Mouse (Mus musculus): ENCODE measurements at regions not wholly inside any gene's neighbourhood (a gene's known extent, or its start where the extent isn't known, plus 50 kb on each side); places are given as distances from the start of the nearest gene placed in this dataset.
"Not testable (repeated sequence)": the region's sequence is repeated elsewhere in the genome, so short reads cannot be mapped to it uniquely, and the experiment has no call there.

DNA sequence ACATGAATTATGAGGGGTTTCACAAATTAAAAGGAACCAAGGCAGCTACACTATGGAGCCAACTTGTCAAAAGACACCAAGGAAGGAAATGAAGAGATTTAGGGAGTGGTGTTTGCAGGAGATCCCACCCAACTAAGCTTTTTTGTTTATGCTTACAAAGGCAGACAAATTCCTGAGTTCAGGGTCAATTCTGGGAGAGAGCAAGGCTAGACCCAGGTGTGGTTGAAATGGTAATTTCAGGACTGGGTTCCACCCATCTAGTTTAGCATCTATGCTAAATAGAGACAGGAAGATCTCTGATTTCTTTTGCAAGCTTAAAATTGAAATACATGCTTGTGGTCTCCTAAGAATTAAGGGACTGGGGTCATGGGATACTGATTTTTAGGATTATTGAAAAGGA lies 286.0 kb upstream of the Pcdh17 start:
- H3K9ac ChIP-seq (ENCODE audit: low read depth, low read length), result no peak overlapping the region
- H3K4me2 ChIP-seq (replicated peaks; ENCODE audit: low read depth, low read length), result no peak overlapping the region
- H3K4me3 ChIP-seq (ENCODE audit: low read depth, low read length), result no peak overlapping the region
- DNase-seq (ENCODE audit: low spot score) (no peak), ATAC-seq (ENCODE audit: low FRiP score) (no peak)
- H3K36me3 ChIP-seq (ENCODE audit: control insufficient read depth, insufficient read depth, low read length), result no peaks in the 10 kb centered on the region
- no peaks in the 10 kb centered on the region for H3K27me3 ChIP-seq (ENCODE audit: control insufficient read depth, insufficient read depth, low read length)
- H3K9me3 ChIP-seq (ENCODE audit: control insufficient read depth, low read length), result no peaks in the 10 kb centered on the region
- no peak overlapping the region for H3K27ac ChIP-seq (ENCODE audit: low read depth, low read length)
- no peaks in the 10 kb centered on the region for H3K4me1 ChIP-seq (replicated peaks; ENCODE audit: control insufficient read depth, insufficient read depth, low read length)

DNA sequence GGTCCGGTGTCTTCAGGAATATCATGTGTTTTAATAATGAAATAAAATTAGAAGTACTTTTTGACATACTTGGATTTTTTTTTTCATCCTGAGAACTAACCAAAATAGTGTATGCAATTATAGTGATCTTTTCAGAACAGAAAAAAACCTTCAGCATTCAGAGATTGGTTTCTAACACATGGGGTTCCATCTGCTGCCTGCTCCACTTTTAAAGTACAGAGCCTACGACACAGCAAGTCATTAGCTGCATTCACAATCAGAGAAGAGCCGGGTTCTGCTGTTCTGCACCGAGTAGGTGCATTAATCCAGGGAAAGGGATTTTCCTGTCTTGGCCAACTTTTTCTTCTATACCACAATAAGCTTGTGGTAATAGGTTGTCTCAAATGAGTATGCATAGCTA lies 267.9 kb upstream of the Pcdh17 start:
- ATAC-seq (ENCODE audit: low FRiP score), result no peak
- H3K36me3 ChIP-seq (ENCODE audit: control insufficient read depth, insufficient read depth, low read length), result no peaks in the 10 kb centered on the region
- WGBS, result 84% methylated on average over 4 of the region's 4 CpGs
- no peak overlapping the region for H3K4me3 ChIP-seq (ENCODE audit: low read depth, low read length)
- no peak overlapping the region for H3K9ac ChIP-seq (ENCODE audit: low read depth, low read length)
- no peak overlapping the region for H3K4me2 ChIP-seq (replicated peaks; ENCODE audit: low read depth, low read length)
- H3K27ac ChIP-seq (ENCODE audit: low read depth, low read length), result no peak overlapping the region
- H3K9me3 ChIP-seq (ENCODE audit: control insufficient read depth, low read length), result no peaks in the 10 kb centered on the region
- H3K4me1 ChIP-seq (replicated peaks; ENCODE audit: control insufficient read depth, insufficient read depth, low read length), result no peaks in the 10 kb centered on the region
- DNase-seq (ENCODE audit: low spot score), result no peak
- H3K27me3 ChIP-seq (ENCODE audit: control insufficient read depth, insufficient read depth, low read length), result no peaks in the 10 kb centered on the region

DNA sequence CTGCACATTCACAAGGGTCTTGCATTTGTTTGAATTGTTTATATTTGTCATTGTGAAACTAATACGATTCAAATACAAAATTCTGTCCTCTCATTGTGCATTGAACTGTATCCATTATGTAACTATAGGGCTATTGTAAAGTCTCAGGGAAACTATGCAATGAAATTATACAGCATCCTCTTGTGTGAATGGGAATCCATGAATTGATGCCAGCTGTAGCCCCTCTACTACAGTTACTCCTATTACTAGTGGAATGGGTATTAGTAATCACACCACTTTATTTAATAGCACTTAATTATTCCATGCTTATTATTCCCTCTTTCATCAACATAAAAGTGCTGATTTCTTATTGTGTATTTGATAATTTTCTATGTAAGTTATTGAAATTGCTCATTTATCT lies 232.4 kb upstream of the Pcdh17 start:
- no peak overlapping the region for H3K4me3 ChIP-seq (ENCODE audit: low read depth, low read length)
- H3K27me3 ChIP-seq (ENCODE audit: control insufficient read depth, insufficient read depth, low read length), result no peaks in the 10 kb centered on the region
- no peak overlapping the region for H3K4me2 ChIP-seq (replicated peaks; ENCODE audit: low read depth, low read length)
- H3K27ac ChIP-seq (ENCODE audit: low read depth, low read length), result no peak overlapping the region
- no peaks in the 10 kb centered on the region for H3K4me1 ChIP-seq (replicated peaks; ENCODE audit: control insufficient read depth, insufficient read depth, low read length)
- no peaks in the 10 kb centered on the region for H3K36me3 ChIP-seq (ENCODE audit: control insufficient read depth, insufficient read depth, low read length)
- H3K9me3 ChIP-seq (ENCODE audit: control insufficient read depth, low read length), result no peaks in the 10 kb centered on the region
- 88% methylated on average over 1 of the region's 1 CpGs for WGBS
- no peak for DNase-seq (ENCODE audit: low spot score)
- ATAC-seq (ENCODE audit: low FRiP score), result 0 out of 2 replicates have a peak, but pooled peaks have one; percentile 35
- H3K9ac ChIP-seq (ENCODE audit: low read depth, low read length), result no peak overlapping the region

DNA sequence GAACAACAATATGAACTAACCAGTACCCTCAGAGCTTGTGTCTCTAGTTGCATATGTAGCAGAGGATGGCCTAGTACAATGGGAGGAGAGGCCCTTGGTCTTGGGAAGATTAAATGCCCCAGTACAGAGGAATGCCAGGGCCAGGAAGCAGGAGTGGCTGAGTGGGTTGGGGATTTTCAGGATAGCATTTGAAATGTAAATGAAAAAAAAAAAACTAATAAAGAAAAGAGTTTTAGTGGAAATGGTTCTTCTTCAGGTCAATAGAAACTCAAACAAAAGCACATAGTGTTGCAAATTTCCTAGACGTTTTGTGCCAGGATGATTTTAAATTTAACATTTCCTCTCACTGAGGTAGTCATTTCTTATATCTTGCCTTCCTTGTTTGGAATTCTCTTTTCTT lies 220.4 kb upstream of the Pcdh17 start:
- DNase-seq (ENCODE audit: low spot score) (no peak), ATAC-seq (ENCODE audit: low FRiP score) (no peak)
- H3K27me3 ChIP-seq (ENCODE audit: control insufficient read depth, insufficient read depth, low read length), result no peaks in the 10 kb centered on the region
- H3K36me3 ChIP-seq (ENCODE audit: control insufficient read depth, insufficient read depth, low read length), result no peaks in the 10 kb centered on the region
- no peaks in the 10 kb centered on the region for H3K9me3 ChIP-seq (ENCODE audit: control insufficient read depth, low read length)
- no peak overlapping the region for H3K9ac ChIP-seq (ENCODE audit: low read depth, low read length)
- H3K4me2 ChIP-seq (replicated peaks; ENCODE audit: low read depth, low read length), result no peak overlapping the region
- H3K27ac ChIP-seq (ENCODE audit: low read depth, low read length), result no peak overlapping the region
- 53% methylated on average over 1 of the region's 1 CpGs for WGBS
- no peak overlapping the region for H3K4me3 ChIP-seq (ENCODE audit: low read depth, low read length)
- no peaks in the 10 kb centered on the region for H3K4me1 ChIP-seq (replicated peaks; ENCODE audit: control insufficient read depth, insufficient read depth, low read length)

DNA sequence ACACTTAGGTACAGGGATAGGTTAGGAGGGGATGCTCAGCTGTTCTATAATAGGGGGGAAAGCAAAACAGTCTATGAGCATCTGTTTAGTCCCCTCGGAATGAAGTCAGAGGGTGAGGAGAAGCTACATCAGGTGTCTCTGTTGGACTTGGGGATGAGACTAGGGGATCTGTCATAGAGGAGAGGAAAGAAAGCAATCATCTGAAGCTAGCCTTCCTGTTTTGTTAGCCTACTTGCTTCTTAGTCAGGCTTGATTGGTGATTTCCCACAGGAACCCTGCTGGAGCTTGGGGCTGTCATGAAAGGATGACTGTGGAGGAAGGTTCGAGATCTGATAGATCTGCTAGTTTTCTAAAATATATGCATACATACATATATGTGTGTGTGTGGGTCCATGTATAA lies 219.4 kb upstream of the Pcdh17 start:
- 75% methylated on average over 2 of the region's 2 CpGs for WGBS
- H3K9ac ChIP-seq (ENCODE audit: low read depth, low read length), result no peak overlapping the region
- H3K4me1 ChIP-seq (replicated peaks; ENCODE audit: control insufficient read depth, insufficient read depth, low read length), result no peaks in the 10 kb centered on the region
- H3K27me3 ChIP-seq (ENCODE audit: control insufficient read depth, insufficient read depth, low read length), result no peaks in the 10 kb centered on the region
- DNase-seq (ENCODE audit: low spot score) (no peak), ATAC-seq (ENCODE audit: low FRiP score) (no peak)
- H3K9me3 ChIP-seq (ENCODE audit: control insufficient read depth, low read length), result no peaks in the 10 kb centered on the region
- no peaks in the 10 kb centered on the region for H3K36me3 ChIP-seq (ENCODE audit: control insufficient read depth, insufficient read depth, low read length)
- H3K4me2 ChIP-seq (replicated peaks; ENCODE audit: low read depth, low read length), result no peak overlapping the region
- no peak overlapping the region for H3K27ac ChIP-seq (ENCODE audit: low read depth, low read length)
- no peak overlapping the region for H3K4me3 ChIP-seq (ENCODE audit: low read depth, low read length)

DNA sequence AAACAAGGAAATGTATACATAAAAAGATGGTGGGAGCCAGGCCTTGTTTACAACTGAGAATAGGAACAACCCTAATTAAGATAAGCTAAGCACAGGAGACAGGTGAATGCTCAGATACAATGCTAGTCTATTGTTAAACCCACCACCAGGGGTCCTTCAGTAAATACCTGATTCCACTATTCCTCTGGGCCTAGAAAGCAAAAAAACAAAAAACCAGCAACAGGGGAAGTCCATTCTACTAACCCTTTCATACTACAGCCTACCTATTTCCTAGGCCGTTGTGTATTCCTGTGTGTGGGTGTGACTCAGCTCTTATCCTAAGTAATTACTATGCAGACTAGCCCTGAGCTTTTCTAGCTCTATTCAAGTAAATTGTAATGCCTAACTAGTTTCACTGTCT lies 195.4 kb upstream of the Pcdh17 start:
- H3K27ac ChIP-seq (ENCODE audit: low read depth, low read length); H3K9me3 ChIP-seq (ENCODE audit: control insufficient read depth, low read length); H3K4me2 ChIP-seq (replicated peaks; ENCODE audit: low read depth, low read length); H3K27me3 ChIP-seq (ENCODE audit: control insufficient read depth, insufficient read depth, low read length); H3K36me3 ChIP-seq (ENCODE audit: control insufficient read depth, insufficient read depth, low read length); H3K9ac ChIP-seq (ENCODE audit: low read depth, low read length); ATAC-seq (ENCODE audit: low FRiP score); DNase-seq (ENCODE audit: low spot score); H3K4me3 ChIP-seq (ENCODE audit: low read depth, low read length); H3K4me1 ChIP-seq (replicated peaks; ENCODE audit: control insufficient read depth, insufficient read depth, low read length): not testable (repeated sequence)
- 62% methylated on average over 1 of the region's 1 CpGs for WGBS

DNA sequence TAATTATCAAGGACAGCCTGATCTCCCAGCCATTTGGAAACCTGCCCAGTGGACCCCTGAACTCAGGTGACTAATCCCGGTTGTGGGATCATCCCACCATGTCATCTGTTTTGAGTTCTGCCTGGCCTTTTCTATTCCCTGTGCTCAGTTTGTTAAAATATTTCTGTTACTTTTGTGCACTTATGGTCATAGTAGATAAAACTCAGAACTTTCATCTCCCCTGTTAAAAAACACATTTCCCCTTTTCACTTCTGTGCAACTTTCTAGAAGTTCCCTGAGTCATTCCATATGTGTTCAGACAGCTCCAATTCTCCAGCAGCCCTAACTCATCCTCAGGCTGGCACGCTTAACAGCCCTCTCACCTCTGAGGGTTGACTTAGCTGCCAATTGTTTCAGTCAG lies 190.8 kb upstream of the Pcdh17 start:
- Histone ChIP-seq H3K4me1 (replicated peaks; ENCODE audit: control insufficient read depth, insufficient read depth, low read length) (no peaks in the 10 kb centered on the region), H3K4me2 (replicated peaks; ENCODE audit: low read depth, low read length) (no peak overlapping the region), H3K27me3 (ENCODE audit: control insufficient read depth, insufficient read depth, low read length) (no peaks in the 10 kb centered on the region), H3K36me3 (ENCODE audit: control insufficient read depth, insufficient read depth, low read length) (no peaks in the 10 kb centered on the region), H3K9me3 (ENCODE audit: control insufficient read depth, low read length) (no peaks in the 10 kb centered on the region), H3K4me3 (ENCODE audit: low read depth, low read length) (no peak overlapping the region), H3K9ac (ENCODE audit: low read depth, low read length) (no peak overlapping the region), H3K27ac (ENCODE audit: low read depth, low read length) (no peak overlapping the region)
- WGBS, result 84% methylated on average over 2 of the region's 2 CpGs
- no peak for ATAC-seq (ENCODE audit: low FRiP score)
- no peak for DNase-seq (ENCODE audit: low spot score)

DNA sequence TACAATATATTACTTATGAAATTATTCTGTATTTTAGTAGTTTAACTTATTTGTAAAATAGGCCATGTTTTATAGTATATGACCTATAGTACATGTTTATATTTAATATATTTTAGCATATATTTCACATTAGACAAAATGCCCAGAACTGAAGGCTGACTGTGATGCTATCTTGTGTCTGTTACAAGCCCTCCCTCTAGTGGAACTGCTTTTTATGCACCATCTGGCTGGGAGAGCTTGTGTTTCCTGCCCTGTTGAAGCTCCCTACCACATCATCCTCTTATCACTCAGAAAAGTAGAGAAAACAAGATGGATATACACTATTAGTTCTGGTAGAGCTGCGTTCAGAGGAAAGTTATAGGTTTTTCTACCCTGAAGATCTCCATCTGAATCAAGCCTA lies 185.7 kb upstream of the Pcdh17 start:
- Histone ChIP-seq H3K27me3 (ENCODE audit: control insufficient read depth, insufficient read depth, low read length) (no peaks in the 10 kb centered on the region), H3K9me3 (ENCODE audit: control insufficient read depth, low read length) (no peaks in the 10 kb centered on the region), H3K27ac (ENCODE audit: low read depth, low read length) (no peak overlapping the region), H3K4me2 (replicated peaks; ENCODE audit: low read depth, low read length) (no peak overlapping the region), H3K4me1 (replicated peaks; ENCODE audit: control insufficient read depth, insufficient read depth, low read length) (no peaks in the 10 kb centered on the region), H3K36me3 (ENCODE audit: control insufficient read depth, insufficient read depth, low read length) (no peaks in the 10 kb centered on the region), H3K4me3 (ENCODE audit: low read depth, low read length) (no peak overlapping the region), H3K9ac (ENCODE audit: low read depth, low read length) (no peak overlapping the region)
- DNase-seq (ENCODE audit: low spot score) (peak; percentile 4), ATAC-seq (ENCODE audit: low FRiP score) (no peak)
- 69% methylated on average over 1 of the region's 1 CpGs for WGBS

DNA sequence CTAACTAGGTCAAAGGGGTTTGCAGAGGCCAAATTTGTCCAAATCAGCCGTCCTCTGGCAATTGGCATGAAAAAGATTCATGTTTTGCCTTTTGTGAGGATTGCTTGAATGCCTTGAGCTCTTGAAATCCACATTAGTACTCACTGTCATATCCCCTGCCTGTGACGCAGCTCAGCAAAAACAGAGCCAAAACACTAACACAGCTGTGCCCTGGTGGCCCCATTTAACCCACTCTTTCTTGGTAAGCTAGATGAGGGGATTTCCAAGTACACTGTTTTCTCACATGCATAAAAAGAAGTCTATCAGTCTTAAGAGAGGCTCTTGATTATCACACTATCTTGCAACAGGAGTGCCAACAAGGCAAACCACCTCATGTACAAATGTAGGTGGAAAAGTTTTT lies 184.7 kb upstream of the Pcdh17 start:
- 70% methylated on average over 2 of the region's 2 CpGs for WGBS
- ATAC-seq (ENCODE audit: low FRiP score), result no peak

More for the DNA sequence above, 184.7 kb upstream of the Pcdh17 start:
- no peak overlapping the region for H3K27ac ChIP-seq (ENCODE audit: low read depth, low read length)
- no peak overlapping the region for H3K9ac ChIP-seq (ENCODE audit: low read depth, low read length)
- no peaks in the 10 kb centered on the region for H3K36me3 ChIP-seq (ENCODE audit: control insufficient read depth, insufficient read depth, low read length)
- DNase-seq (ENCODE audit: low spot score), result no peak
- H3K4me3 ChIP-seq (ENCODE audit: low read depth, low read length), result no peak overlapping the region
- no peaks in the 10 kb centered on the region for H3K9me3 ChIP-seq (ENCODE audit: control insufficient read depth, low read length)
- no peaks in the 10 kb centered on the region for H3K4me1 ChIP-seq (replicated peaks; ENCODE audit: control insufficient read depth, insufficient read depth, low read length)
- no peaks in the 10 kb centered on the region for H3K27me3 ChIP-seq (ENCODE audit: control insufficient read depth, insufficient read depth, low read length)
- no peak overlapping the region for H3K4me2 ChIP-seq (replicated peaks; ENCODE audit: low read depth, low read length)
